Mouse (Mus musculus): Measurements from ENCODE around the gene Omd. TPM values are rescaled to one million over a fixed set of nuclear protein-coding genes. Genes with fewer than 3 reads are reported as not detected.
"Not testable (repeated sequence)": the region's sequence is repeated elsewhere in the genome, so short reads cannot be mapped to it uniquely, and the experiment has no call there.

The Omd gene
- polyA plus RNA-seq, 1 experiment from 2014 or later = 1.1 TPM

- Histone ChIP-seq H3K27ac (no peak overlapping the region), H3K9ac (no peak overlapping the region), H3K4me1 (0 out of 2 replicates have a peak, but pooled peaks cover 3% of the 10 kb centered on the region), H3K4me2 (no peak overlapping the region), H3K36me3 (no peaks in the 10 kb centered on the region), H3K4me3 (no peak overlapping the region), H3K27me3 (no peaks in the 10 kb centered on the region), H3K9me3 (no peaks in the 10 kb centered on the region)
- 38% methylated on average over 2 of the region's 2 CpGs for WGBS
- ATAC-seq (ENCODE audit: borderline replicate concordance, extremely low read depth, low FRiP score, low TSS enrichment) = no peak
Measured at GRCm38 (mm10) chr13:49559185-49559584, 23.1 kb upstream of the Omd start.

GRCm38 (mm10) chr13:49560886-49561285, 21.4 kb upstream of the Omd start:
- no peak overlapping the region for H3K4me2 ChIP-seq
- no peak overlapping the region for H3K9ac ChIP-seq
- H3K4me1 ChIP-seq = 0 out of 2 replicates have a peak, but pooled peaks cover 3% of the 10 kb centered on the region
- WGBS = 43% methylated on average over 2 of the region's 2 CpGs
- no peak for ATAC-seq (ENCODE audit: borderline replicate concordance, extremely low read depth, low FRiP score, low TSS enrichment)
- no peak overlapping the region for H3K4me3 ChIP-seq
- H3K27me3 ChIP-seq = no peaks in the 10 kb centered on the region
- no peaks in the 10 kb centered on the region for H3K36me3 ChIP-seq
- no peak overlapping the region for H3K27ac ChIP-seq
- no peaks in the 10 kb centered on the region for H3K9me3 ChIP-seq

GRCm38 (mm10) chr13:49564347-49564746, 17.9 kb upstream of the Omd start:
- Histone ChIP-seq H3K4me2 (no peak overlapping the region), H3K4me3 (no peak overlapping the region), H3K9ac (no peak overlapping the region), H3K27ac (no peak overlapping the region), H3K9me3 (no peaks in the 10 kb centered on the region), H3K27me3 (no peaks in the 10 kb centered on the region), H3K36me3 (no peaks in the 10 kb centered on the region), H3K4me1 (no peaks in the 10 kb centered on the region)
- WGBS = 86% methylated on average over 1 of the region's 1 CpGs
- ATAC-seq (ENCODE audit: borderline replicate concordance, extremely low read depth, low FRiP score, low TSS enrichment) = no peak

- H3K9ac ChIP-seq = no peak overlapping the region
- 74% methylated on average over 3 of the region's 3 CpGs for WGBS
- no peak overlapping the region for H3K4me3 ChIP-seq
- H3K9me3 ChIP-seq = no peaks in the 10 kb centered on the region
- H3K4me2 ChIP-seq = no peak overlapping the region
- no peak overlapping the region for H3K27ac ChIP-seq
- no peaks in the 10 kb centered on the region for H3K27me3 ChIP-seq
- ATAC-seq (ENCODE audit: borderline replicate concordance, extremely low read depth, low FRiP score, low TSS enrichment) = no peak
- no peaks in the 10 kb centered on the region for H3K4me1 ChIP-seq
- no peaks in the 10 kb centered on the region for H3K36me3 ChIP-seq
Measured at GRCm38 (mm10) chr13:49570371-49570770, 11.9 kb upstream of the Omd start.

- ATAC-seq (ENCODE audit: borderline replicate concordance, extremely low read depth, low FRiP score, low TSS enrichment) = no peak
- Histone ChIP-seq H3K27ac (no peak overlapping the region), H3K36me3 (no peaks in the 10 kb centered on the region), H3K9ac (no peak overlapping the region), H3K4me1 (no peaks in the 10 kb centered on the region), H3K4me2 (no peak overlapping the region), H3K9me3 (no peaks in the 10 kb centered on the region), H3K27me3 (no peaks in the 10 kb centered on the region), H3K4me3 (no peak overlapping the region)
- 84% methylated on average over 2 of the region's 2 CpGs for WGBS
Measured at GRCm38 (mm10) chr13:49571418-49571817, 10.8 kb upstream of the Omd start.

- no peak overlapping the region for H3K4me2 ChIP-seq
- no peaks in the 10 kb centered on the region for H3K27me3 ChIP-seq
- no peaks in the 10 kb centered on the region for H3K36me3 ChIP-seq
- no peaks in the 10 kb centered on the region for H3K9me3 ChIP-seq
- no peak overlapping the region for H3K9ac ChIP-seq
- no peak for ATAC-seq (ENCODE audit: borderline replicate concordance, extremely low read depth, low FRiP score, low TSS enrichment)
- peaks cover 12% of the 10 kb centered on the region for H3K4me1 ChIP-seq
- H3K4me3 ChIP-seq = no peak overlapping the region
- no peak overlapping the region for H3K27ac ChIP-seq
Measured at GRCm38 (mm10) chr13:49583859-49584258, 1.6 kb downstream of the Omd start.

- Histone ChIP-seq H3K4me1 (peaks cover 12% of the 10 kb centered on the region), H3K4me3 (no peak overlapping the region), H3K9ac (no peak overlapping the region), H3K27ac (no peak overlapping the region), H3K4me2 (no peak overlapping the region), H3K36me3 (no peaks in the 10 kb centered on the region), H3K27me3 (no peaks in the 10 kb centered on the region), H3K9me3 (no peaks in the 10 kb centered on the region)
- ATAC-seq (ENCODE audit: borderline replicate concordance, extremely low read depth, low FRiP score, low TSS enrichment) = no peak
- 58% methylated on average over 8 of the region's 8 CpGs for WGBS
Measured at GRCm38 (mm10) chr13:49584307-49585005, 2.2 kb downstream of the Omd start.

- no peaks in the 10 kb centered on the region for H3K9me3 ChIP-seq
- no peak overlapping the region for H3K27ac ChIP-seq
- H3K4me1 ChIP-seq = peaks cover 8% of the 10 kb centered on the region
- WGBS = 88% methylated on average over 6 of the region's 6 CpGs
- no peak overlapping the region for H3K9ac ChIP-seq
- ATAC-seq (ENCODE audit: borderline replicate concordance, extremely low read depth, low FRiP score, low TSS enrichment) = no peak
- H3K4me3 ChIP-seq = no peak overlapping the region
- H3K4me2 ChIP-seq = no peak overlapping the region
- H3K27me3 ChIP-seq = no peaks in the 10 kb centered on the region
- no peaks in the 10 kb centered on the region for H3K36me3 ChIP-seq
Measured at GRCm38 (mm10) chr13:49586062-49586461, 3.8 kb downstream of the Omd start.

- H3K9me3 ChIP-seq; H3K4me1 ChIP-seq; H3K36me3 ChIP-seq; ATAC-seq (ENCODE audit: borderline replicate concordance, extremely low read depth, low FRiP score, low TSS enrichment); H3K9ac ChIP-seq; H3K27me3 ChIP-seq; H3K4me2 ChIP-seq; H3K27ac ChIP-seq; H3K4me3 ChIP-seq: not testable (repeated sequence)
- WGBS = 78% methylated on average over 2 of the region's 2 CpGs
Measured at GRCm38 (mm10) chr13:49602541-49602940, 20.3 kb downstream of the Omd start.

GRCm38 (mm10) chr13:49603603-49604002, 21.3 kb downstream of the Omd start:
- Histone ChIP-seq H3K36me3 (no peaks in the 10 kb centered on the region), H3K4me1 (no peaks in the 10 kb centered on the region), H3K4me2 (no peak overlapping the region), H3K9me3 (no peaks in the 10 kb centered on the region), H3K27me3 (no peaks in the 10 kb centered on the region), H3K4me3 (no peak overlapping the region), H3K27ac (no peak overlapping the region), H3K9ac (no peak overlapping the region)
- no peak for ATAC-seq (ENCODE audit: borderline replicate concordance, extremely low read depth, low FRiP score, low TSS enrichment)

- Histone ChIP-seq H3K4me3 (peak within 1 kb of the TSS; percentile 29), H3K4me1 (no peaks in the 10 kb centered on the region), H3K4me2 (peak within 1 kb of the TSS; percentile 39), H3K36me3 (no peaks in the 10 kb centered on the region), H3K27me3 (no peaks in the 10 kb centered on the region), H3K9me3 (no peaks in the 10 kb centered on the region), H3K27ac (peak within 1 kb of the TSS; percentile 70; the same call in 1 of the 2 replicates), H3K9ac (peak within 1 kb of the TSS; percentile 10; the same call in 1 of the 2 replicates)
- 36% methylated on average over 4 of the region's 4 CpGs for WGBS
- ATAC-seq (ENCODE audit: borderline replicate concordance, extremely low read depth, low FRiP score, low TSS enrichment) = peak; percentile 55; the same call in 1 of the 2 replicates
Measured at GRCm38 (mm10) chr13:49607714-49608113, 25.5 kb downstream of the Omd start, which contains the start of gene Ogn. Gene Ogn (plus strand): TSS chr13:49608046.

- WGBS = 46% methylated on average over 4 of the region's 4 CpGs
- H3K9ac ChIP-seq = peak overlapping the region; percentile 10; the same call in 1 of the 2 replicates
- H3K4me1 ChIP-seq = no peaks in the 10 kb centered on the region
- peak overlapping the region; percentile 73 for H3K27ac ChIP-seq
- ATAC-seq (ENCODE audit: borderline replicate concordance, extremely low read depth, low FRiP score, low TSS enrichment) = no peak
- no peaks in the 10 kb centered on the region for H3K9me3 ChIP-seq
- H3K36me3 ChIP-seq = no peaks in the 10 kb centered on the region
- peak overlapping the region; percentile 39 for H3K4me2 ChIP-seq
- H3K27me3 ChIP-seq = no peaks in the 10 kb centered on the region
- H3K4me3 ChIP-seq = peak overlapping the region; percentile 29
Measured at GRCm38 (mm10) chr13:49608589-49609322, 26.5 kb downstream of the Omd start.
